In genomic region chr4:53155471-53155870, GRCm38 (mm10) we compare ENCODE assay signal across 24 mouse cellular contexts. TPM values are rescaled to one million over a fixed set of nuclear protein-coding genes. Genes with fewer than 3 reads are reported as not detected.
DNase-seq lines count a peak whose midpoint lies in the region; ATAC-seq and TF ChIP-seq lines count a peak whose summit lies in the region.
"Had no signal": no experiment of that assay in that cellular context is flagged by ENCODE, and none has a peak within 500 bp of the region (broad histone marks: within the 10 kb centered on the region; RNA-seq: fewer than 3 reads in every experiment).

No protein-coding gene starts in this region.

- peaks cover 41% of the 10 kb centered on the region for H3K79me2 ChIP-seq in liver, adult 2 months (ENCODE audit: control insufficient read depth, insufficient read depth, low read length)

- H3K4me1 ChIP-seq in liver, adult 2 months (ENCODE audit: control insufficient read depth, insufficient read depth, low read length), result peaks cover 45% of the 10 kb centered on the region
- H3K4me1 ChIP-seq in testis, adult 2 months (ENCODE audit: control insufficient read depth, insufficient read depth, low read length), result peaks cover 2% of the 10 kb centered on the region

- no peaks in the 10 kb centered on the region for H3K36me3 ChIP-seq in liver, adult 2 months (ENCODE audit: control insufficient read depth, insufficient read depth, low read length)
- H3K36me3 ChIP-seq in testis, adult 2 months (ENCODE audit: control insufficient read depth, insufficient read depth, low read length), result no peaks in the 10 kb centered on the region
- H3K36me3 ChIP-seq: forebrain, embryonic 12.5 days; hindbrain, embryonic 12.5 days; midbrain, embryonic 12.5 days had no signal

- no peak for DNase-seq in gastrocnemius, adult 2 months
- DNase-seq in gastrocnemius, postnatal 14 days, result no peak
- DNase-seq in liver, adult 2 months (ENCODE audit: extremely low read depth, low read depth, low spot score), result peak; percentile 72
- no peak for DNase-seq in liver
- no peak for DNase-seq in testis, postnatal 10 days (ENCODE audit: low spot score)
- DNase-seq in cerebellum, adult 9-10 months, result no peak
- DNase-seq: adrenal gland, postnatal 10 days; cerebellum, adult 18-20 months; cerebellum, postnatal 14 days; forebrain, postnatal 0 days; gastrocnemius, postnatal 10 days; heart, postnatal 14 days; kidney, adult 11 months; kidney, postnatal 14 days; lung, adult 18-20 months; lung, postnatal 36 days; right cerebral cortex, adult 18-20 months had no signal

- no peak for TF ChIP-seq POLR2A in liver, adult 2 months (IDR thresholded peaks at IDR 0.05; ENCODE audit: extremely low read depth, insufficient read depth, low read length)
- no peak for TF ChIP-seq POLR2A in testis, adult 2 months (IDR thresholded peaks at IDR 0.05; ENCODE audit: control insufficient read depth, low read depth, low read length)

- intact Hi-C loops in gastrocnemius, adult 2 months (cut with DNase I), result no loop called here
- intact Hi-C loops in gastrocnemius, postnatal 14 days (cut with DNase I; ENCODE audit: low total_unique reads), result loop anchor here (5.0 kb wide), 1 partner anchor 33 kb away; no protein-coding TSS in a partner anchor

- H3K4me3 ChIP-seq in gastrocnemius, adult 2 months, result no peak overlapping the region
- H3K4me3 ChIP-seq in liver, adult 2 months (ENCODE audit: insufficient read depth, low read depth, low read length), result no peak overlapping the region
- H3K4me3 ChIP-seq in testis, adult 2 months (ENCODE audit: control insufficient read depth, low read depth, low read length), result no peak overlapping the region
- H3K4me3 ChIP-seq: forebrain, embryonic 12.5 days; hindbrain, embryonic 12.5 days; megakaryocyte, embryonic 14.5 days; midbrain, embryonic 12.5 days had no signal

- H3K9ac ChIP-seq in liver, adult 2 months (ENCODE audit: low read depth, low read length), result no peak overlapping the region
- H3K9ac ChIP-seq: forebrain, embryonic 12.5 days; forebrain, postnatal 0 days; hindbrain, embryonic 12.5 days; midbrain, embryonic 12.5 days had no signal

- no peak for TF ChIP-seq CTCF in gastrocnemius, adult 2 months (IDR thresholded peaks at IDR 0.05)
- TF ChIP-seq CTCF in liver, adult 2 months (IDR thresholded peaks at IDR 0.05; ENCODE audit: low read depth, low read length), result no peak
- TF ChIP-seq CTCF in testis, adult 2 months (IDR thresholded peaks at IDR 0.05; ENCODE audit: control insufficient read depth, insufficient read depth, insufficient replicate concordance, low read depth, low read length), result no peak

- H3K27ac ChIP-seq in gastrocnemius, adult 2 months, result peak overlapping the region; percentile 6; the same call in 1 of the 2 replicates
- no peak overlapping the region for H3K27ac ChIP-seq in liver, adult 2 months (replicated peaks; ENCODE audit: insufficient read depth, low read depth, low read length)
- H3K27ac ChIP-seq in testis, adult 2 months (ENCODE audit: control insufficient read depth, insufficient read depth, low read depth, low read length), result peak overlapping the region; percentile 31; the same call in 1 of the 2 replicates
- H3K27ac ChIP-seq: forebrain, embryonic 12.5 days; hindbrain, embryonic 12.5 days; midbrain, embryonic 12.5 days had no signal

- ATAC-seq in erythroblast, adult 5-6 weeks (replicated peaks; ENCODE audit: low FRiP score, poor library complexity, severe bottlenecking), result no peak
- ATAC-seq: forebrain, postnatal 0 days; inflammation-experienced regulatory T-cells, adult 6 months had no signal

- 27% methylated on average over 11 of the region's 11 CpGs for WGBS in liver, adult 2 months

- no peaks in the 10 kb centered on the region for H3K27me3 ChIP-seq in liver, adult 2 months (ENCODE audit: control insufficient read depth, insufficient read depth, low read length)
- no peaks in the 10 kb centered on the region for H3K27me3 ChIP-seq in testis, adult 2 months (ENCODE audit: control insufficient read depth, insufficient read depth, low read length)
- H3K27me3 ChIP-seq: hindbrain, embryonic 12.5 days had no signal

RNA-seq across cellular contexts. Expression of gene Abca1, which starts 4.2 kb away (rescaled TPM):
- total RNA-seq in gastrocnemius, adult 2 months (2021), result 1 to 10 TPM; 5.9 to 8.6 TPM
- 10 to 100 TPM; 14.7 to 25.4 TPM for total RNA-seq in gastrocnemius, postnatal 14 days (2021)
- 65.4 and 89.1 TPM in 2 replicates for total RNA-seq in liver, adult 2 months (2014; rRNA removed)
- 17.1 and 21.0 TPM in 2 replicates for polyA plus RNA-seq in liver, adult 2 months (2012; rRNA removed)
- polyA plus RNA-seq in testis, adult 2 months (2012; rRNA removed), result 5.0 and 9.8 TPM in 2 replicates
- 1.9 TPM in 2 replicates for total RNA-seq in erythroblast, adult 5-6 weeks (2015; ENCODE audit: low replicate concordance)
- 1.8 and 2.6 TPM in 2 replicates for total RNA-seq in erythroblast, adult 5-6 weeks (2017; ENCODE audit: low replicate concordance)
